Mouse (Mus musculus) granulocyte monocyte progenitor cell, adult 5-6 weeks (primary cell): ENCODE results near the gene Pex13. TPM values are rescaled to one million over a fixed set of nuclear protein-coding genes. Genes with fewer than 3 reads are reported as not detected.

Experiments
- ATAC-seq: replicated peaks from 2 replicates; pipeline ENCODE4 v1.8.0; 2016; ENCODE audit warnings: mild to moderate bottlenecking, moderate TSS enrichment, inconsistent platforms; ENCODE audit not compliant: poor library complexity, severe bottlenecking
- total RNA-seq, 2 experiments: library from RNA; stranded (forward) in 1 of 2; stranded (reverse) in 1 of 2; fragments of 200-712, 200-1000 nt in 1 of 2; fragments of >200 nt in 1 of 2; fragmentation: Nextera tagmentation in 1 of 2; gene quantifications; 2 replicates each; pipeline ENCODE4 v1.2.3; 2014 to 2017

Pex13 gene
- total RNA-seq (2014; fragmentation: Nextera tagmentation) = 11.2 and 18.0 TPM in 2 replicates
- 17.0 and 38.1 TPM in 2 replicates for total RNA-seq (2017)

DNA sequence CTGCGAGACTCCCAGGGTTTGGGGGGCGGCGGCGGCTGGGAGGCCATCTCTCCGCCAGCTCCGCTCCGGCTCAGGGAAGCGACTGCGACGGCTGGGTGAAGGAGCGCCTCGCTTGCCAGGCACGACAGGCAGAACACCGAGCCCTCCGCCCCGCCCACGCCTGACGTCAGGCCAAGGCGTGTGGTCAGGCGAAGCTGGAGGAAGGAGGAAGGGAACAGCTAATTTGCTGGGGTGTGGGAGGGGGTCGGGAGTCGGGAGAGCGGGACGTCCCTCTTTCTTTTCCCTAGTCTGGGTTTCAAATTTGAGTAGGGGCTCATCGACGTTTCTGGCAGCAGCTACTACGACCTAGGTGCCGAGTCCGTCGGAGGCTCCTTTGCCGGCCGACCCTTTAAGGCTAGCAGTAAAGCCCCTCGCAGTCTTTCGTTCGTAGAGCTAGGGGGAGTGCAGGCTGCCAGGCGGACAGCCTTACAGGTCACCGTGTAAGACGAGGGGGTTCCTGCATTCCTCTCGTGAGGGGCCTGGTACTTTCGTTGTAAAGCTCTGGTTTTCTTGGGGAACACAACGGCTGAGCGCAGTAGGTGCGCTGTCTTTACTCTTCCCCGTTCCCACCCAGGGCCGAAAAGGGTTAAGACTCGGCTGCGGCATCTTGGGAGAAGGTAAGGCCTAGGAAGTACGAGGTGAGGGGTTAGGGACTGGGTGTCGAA lies at the start of gene Pex13:
Gene Pex13 (minus strand): TSS at position 162 of the 704 bp plus-strand sequence.
- peak; percentile 95 for ATAC-seq

- no peak for ATAC-seq
Measured at GRCm38 (mm10) chr11:23712299-23712698, 46.5 kb upstream of the Pex13 start.

DNA sequence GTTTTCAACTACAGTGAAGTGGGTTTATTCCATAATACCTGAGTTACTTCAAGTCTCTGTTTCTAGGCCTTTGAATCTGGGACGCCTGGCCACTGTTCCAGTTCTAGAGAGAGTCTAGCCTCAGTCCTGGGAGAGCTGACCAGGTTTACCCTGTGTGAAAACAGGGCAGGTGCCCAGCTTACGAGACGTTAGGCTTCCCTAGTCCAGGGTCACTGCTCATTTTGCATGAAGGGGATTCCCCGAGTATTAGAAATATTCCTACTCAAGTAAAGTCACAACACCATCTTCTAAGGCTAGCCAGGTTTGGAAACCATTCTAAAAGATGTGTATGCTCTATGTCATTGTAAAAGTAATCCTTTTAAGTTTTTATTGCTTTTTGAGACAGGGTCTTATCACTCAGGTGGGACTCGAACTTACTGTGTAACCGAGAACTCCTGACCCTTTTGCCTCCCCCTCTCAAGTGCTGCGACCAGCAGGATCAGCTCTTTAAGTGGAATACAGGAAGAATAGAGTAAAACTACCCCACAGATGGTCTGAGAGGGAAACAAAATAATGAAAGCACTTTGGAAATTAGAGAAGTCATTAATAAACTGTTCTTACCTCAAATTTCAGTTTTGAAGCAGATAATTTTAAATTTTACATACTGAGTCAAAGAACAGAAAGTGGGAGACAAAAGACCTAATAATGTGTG lies 39.0 kb upstream of the Pex13 start:
- ATAC-seq = no peak

DNA sequence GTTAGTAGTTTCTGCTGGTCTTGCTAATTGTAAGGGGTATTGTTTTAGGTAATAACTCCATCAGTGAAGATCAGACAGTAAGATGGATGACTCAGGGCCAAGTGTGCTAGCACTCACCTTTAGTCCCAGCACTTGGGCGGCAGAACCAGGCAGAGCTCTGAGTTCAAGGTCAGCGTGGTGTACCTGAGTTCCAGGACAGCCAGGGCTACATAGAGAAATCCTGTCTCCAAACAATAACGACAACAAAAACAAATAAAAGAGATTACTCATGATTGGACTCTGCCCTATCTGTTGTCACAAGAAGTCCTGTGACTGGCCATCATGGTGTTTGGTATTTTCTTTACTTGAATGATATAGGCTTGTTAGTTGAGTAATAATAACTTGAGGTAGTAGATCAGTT lies 36.1 kb upstream of the Pex13 start:
- ATAC-seq = no peak

- ATAC-seq = peak; percentile 65
Measured at GRCm38 (mm10) chr11:23699414-23700095, 33.8 kb upstream of the Pex13 start.

GRCm38 (mm10) chr11:23698526-23698925 lies 32.8 kb upstream of the Pex13 start:
- no peak for ATAC-seq

DNA sequence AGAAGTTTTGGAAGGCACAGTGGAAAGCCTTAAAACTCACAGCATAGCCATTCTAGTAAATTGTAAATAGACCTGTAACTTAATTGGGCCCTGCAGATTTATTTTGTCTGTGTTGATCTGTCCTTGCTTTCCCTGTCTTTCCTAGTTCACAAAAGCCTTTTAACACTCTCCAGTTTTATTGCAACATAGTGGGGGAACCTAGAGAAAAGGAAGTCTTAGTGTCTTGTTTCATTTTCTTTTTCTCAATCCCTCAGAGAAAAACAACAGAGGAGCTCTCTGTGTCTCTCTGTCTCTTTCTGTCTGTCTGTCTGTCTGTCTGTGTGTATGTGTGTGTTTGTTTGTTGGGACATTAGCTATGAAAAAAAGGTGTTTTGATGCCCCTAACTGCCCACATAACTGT lies 30.1 kb upstream of the Pex13 start:
- peak; percentile 78 for ATAC-seq

DNA sequence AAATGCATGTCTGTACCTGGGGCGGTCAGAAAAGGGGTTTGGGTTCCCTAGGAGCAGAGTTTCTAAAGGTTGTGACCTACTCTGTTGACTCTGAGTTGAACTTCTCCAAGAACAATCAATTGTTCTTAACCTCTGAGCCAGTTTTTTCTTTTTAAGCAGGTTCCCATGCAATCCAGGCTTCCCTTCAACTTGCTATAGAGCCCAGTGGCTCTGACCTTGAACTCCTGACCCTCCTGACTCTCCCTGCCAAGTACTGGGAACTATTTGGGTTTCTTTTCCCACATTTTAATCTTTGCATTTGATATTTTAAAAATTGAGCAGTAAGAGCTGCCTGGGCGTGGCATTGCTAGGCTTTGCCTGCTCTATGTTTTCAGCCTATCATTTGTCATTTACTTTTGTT lies 27.5 kb upstream of the Pex13 start:
- ATAC-seq = no peak

- ATAC-seq = peak; percentile 78
Measured at GRCm38 (mm10) chr11:23688060-23688459, 22.3 kb upstream of the Pex13 start.

GRCm38 (mm10) chr11:23686671-23687070 lies 20.9 kb upstream of the Pex13 start:
- ATAC-seq = no peak

- ATAC-seq = no peak; the same call in 1 of the 2 replicates
Measured at GRCm38 (mm10) chr11:23682561-23682960, 16.8 kb upstream of the Pex13 start.

DNA sequence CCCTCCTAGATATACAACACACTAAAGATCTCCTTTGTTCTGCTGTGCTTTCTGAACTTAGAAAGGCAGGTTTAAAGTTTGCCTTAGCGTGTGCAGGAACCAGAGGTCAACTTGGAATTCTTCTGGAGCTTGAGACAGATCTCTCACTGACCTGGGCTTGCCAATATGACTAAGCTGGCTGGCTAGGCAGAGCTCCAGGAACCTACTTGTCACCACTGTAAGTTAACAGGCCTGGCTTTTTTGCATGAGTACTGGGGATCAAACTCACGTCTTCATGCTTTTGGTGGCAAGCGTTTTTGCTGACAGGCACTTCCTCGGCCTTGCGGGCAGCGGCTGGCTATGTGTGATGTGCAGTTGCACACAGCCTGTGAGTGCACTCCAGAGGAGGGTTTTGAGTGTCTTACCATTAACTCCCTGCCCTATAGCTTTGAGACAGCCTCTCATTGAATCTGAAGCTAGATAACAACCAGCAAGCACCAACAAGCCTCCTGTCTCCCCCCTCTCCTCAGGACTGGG lies 14.7 kb upstream of the Pex13 start:
- no peak for ATAC-seq

DNA sequence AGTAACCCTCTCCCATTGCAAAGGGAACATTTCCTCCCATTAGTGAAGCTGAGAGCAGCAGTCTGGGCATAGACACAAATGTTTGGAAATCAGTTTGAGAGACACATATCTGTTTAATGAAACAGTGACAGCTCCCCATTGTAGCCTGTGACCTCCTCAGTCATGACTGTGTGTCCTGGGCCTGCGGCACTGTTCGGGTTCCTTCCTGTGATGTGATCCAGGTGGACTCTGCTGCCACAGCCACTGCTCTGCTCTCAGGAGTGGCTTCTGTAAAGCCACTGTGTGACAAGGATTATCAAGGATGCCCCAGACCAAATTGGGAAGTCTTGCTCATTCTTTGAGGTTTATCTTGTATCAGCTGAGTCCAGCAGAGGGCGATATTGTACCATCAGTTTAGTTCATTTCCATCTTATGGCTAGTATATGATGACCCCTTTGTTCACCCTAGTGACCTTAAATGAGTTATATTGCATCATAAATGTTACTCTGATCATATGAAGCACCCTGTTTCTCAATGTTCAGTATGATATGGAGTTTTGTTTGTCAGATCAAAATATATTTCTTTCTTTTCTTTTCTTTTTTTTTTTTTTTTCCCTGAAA lies 13.4 kb upstream of the Pex13 start:
- peak; percentile 95 for ATAC-seq

DNA sequence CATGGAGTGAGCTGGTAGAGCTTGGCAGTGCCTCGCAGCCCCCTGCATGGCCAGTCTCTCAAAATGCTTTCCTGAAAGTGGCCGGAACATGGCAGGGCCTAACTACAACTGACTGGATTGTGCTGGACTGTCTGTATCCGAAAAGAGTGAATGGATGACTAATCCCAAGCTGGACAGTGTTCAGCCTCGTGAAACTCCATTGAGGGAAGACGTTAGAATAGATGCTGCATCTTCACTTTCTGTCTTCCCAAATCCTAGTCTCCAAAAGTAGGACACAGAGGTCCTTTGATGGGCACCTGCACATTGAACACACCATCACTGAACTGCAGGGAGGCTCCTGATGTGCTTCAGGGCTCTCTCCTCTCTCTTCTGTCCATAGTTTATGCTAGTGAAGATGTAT lies 10.3 kb upstream of the Pex13 start:
- ATAC-seq = no peak

DNA sequence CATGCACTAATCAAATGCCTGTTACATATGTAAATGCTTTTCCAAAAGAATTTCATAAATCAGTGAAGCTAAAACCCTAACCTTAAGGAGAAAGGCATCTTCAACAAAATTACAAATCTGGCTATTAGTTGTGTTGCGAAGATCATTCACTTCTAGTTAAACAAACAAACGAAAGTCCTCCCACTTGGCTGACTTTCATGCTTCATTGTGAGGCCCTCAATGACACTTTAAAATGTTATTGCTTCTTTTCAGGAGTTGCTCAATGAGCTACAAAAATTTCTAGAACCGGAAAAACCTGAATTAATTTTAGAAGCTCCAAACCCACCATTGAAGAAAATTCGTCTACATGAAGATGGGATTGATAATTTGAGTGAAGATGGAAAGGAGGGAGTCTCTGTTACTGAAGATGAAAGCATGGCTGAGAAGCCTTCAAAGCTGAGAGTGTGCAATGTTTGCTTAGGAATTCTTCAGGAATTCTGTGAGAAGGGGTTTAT lies 6.5 kb upstream of the Pex13 start:
- no peak for ATAC-seq

DNA sequence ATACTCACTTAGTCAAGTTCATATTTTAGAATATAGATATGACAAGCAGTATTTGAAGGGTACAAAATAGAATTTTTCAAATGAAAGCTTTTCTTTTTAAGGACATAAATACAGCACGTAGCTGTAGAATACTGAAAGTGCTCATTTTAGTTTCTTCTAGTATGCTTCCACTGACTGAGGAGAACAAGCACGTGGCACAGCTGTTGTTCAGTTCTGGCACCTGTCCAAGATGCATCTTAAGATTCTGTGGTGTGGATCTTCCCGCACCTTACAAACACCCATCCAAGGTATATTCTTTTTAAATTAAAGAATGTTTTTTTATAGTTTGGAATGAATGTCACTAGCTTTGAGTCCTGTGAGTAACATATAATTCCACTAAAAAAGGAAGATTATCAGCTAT lies 1.4 kb upstream of the Pex13 start:
- no peak for ATAC-seq

GRCm38 (mm10) chr11:23666526-23666925 lies 767 bp upstream of the Pex13 start:
- ATAC-seq = no peak

DNA sequence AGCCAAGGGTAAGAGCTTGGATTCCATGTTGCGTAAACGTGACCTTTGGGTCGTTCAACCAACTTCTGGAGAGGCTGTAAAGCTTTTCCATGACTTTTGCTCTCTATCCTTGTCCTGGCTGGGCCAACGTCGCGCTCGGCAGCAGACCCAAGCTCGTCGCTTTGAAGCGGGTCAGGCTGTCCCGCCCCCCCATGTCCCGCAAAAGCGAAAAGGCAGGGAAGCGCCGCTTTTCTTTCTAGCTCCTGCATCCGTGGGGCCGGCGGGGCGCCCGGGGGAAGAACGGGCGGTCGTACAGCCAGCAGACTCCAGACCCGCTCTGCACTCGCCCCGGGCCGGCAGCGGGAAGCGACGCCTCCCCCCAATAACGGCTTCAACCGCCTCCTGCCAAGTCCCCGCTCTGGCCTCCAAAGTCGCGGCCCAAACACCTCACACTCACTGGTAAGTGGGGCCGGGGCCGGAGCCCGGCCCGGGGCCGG lies 410 bp downstream of the Pex13 start, which contains the start of gene Pus10:
Gene Pus10 (plus strand): TSS at position 364 of the 476 bp plus-strand sequence.
- ATAC-seq = peak; percentile 42

GRCm38 (mm10) chr11:23664232-23664631 lies 1.5 kb downstream of the Pex13 start:
- no peak for ATAC-seq

DNA sequence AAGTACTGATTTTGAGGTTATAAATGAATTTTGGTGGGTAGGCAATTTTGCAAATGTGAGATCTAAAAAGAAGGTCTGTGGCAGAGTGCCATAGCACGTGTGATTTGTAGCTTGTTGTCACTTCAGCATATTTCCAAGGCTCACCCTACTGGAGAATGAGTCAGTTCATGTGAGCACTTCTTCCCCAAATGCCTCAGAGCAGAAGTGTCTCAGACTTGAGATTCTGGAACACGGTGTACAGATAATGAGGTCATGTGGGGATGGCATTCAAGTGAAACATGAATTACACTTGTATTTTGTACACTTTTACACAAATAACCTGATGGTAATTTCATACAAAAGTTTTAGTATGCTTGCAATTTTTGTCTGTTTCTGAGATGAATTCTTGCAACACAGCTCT lies 8.0 kb downstream of the Pex13 start:
- peak; percentile 20; the same call in 1 of the 2 replicates for ATAC-seq
